Mouse (Mus musculus): Measurements from ENCODE around the gene Pcsk2.

Gene Pcsk2

DNA sequence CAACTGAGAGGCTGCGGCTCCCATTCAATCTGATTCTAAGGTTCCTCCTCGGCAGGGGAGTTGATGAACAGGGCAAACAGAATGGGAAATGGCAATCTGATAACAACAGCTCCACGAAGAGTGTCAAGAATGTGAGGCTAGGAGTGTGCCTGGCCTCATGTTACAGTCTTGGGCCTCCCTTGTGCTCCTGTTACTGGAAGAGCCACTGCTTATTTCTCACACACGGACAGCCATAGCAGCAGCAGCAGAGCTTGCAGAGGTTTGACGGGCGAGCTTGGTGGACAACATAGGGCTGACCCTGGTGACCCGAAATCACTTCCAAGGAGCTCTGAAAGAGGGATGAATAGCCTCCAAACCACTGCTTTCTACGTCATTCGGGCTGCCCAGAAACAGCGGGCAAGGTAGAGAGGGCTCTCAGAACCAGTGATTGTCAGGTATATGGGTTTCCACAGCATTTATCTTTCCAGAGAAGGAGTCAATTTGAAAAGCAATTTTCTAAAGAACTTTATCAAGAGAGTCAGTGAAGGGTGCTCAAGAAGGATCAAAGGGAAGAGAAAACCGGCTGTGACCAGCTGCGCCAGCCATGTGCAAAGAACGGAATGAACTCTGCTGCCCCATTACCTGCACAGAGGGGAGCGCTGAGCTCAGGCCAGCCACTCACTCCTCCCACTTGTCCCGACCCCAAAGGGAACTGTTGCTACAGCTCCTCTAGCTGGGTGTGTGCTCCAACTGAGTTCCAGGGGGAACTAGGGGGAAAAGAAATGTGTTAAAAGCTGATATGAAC lies 260.4 kb downstream of the Pcsk2 start:
- in situ Hi-C loops (cut with MboI; ENCODE audit: low pct_unique_long_range_greater_than_20kb in 1 of 2, low sequenced_read_pairs in 2 of 2, unreplicated experiment in 1 of 2): no loop called here

DNA sequence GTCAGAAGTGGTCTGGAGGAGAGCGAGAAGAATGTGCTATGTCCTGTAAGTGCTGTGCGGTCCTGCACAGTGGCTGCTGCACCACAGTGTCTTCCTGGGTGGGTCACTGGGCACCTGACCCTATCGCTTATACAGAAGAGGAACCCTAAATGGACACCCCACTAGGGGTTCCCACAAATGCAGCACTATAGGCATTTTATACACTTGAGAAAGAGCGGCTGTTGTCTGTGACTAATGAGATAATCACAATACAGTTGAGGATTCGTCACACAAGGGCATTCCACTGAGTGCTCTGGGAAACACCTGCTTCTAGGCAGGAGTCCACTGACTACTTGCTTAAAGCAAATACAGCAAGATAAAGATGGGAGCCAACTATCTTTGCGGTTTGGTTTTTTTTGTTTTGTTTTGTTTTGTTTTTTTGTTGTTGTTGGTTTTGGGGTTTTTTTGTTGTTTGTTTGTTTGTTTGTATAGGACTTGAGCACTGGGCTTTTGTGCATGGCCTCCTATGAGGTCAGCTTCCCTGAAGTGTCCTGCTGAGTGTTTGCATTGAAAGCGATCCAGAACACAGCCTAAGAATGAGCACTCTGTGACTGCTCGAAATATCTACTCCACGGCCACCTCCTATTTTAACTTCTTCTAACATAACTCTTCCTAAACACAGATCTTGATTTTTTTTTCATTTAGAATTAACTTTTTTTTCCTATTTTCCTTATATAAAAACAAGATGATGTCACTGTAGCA lies 261.1 kb downstream of the Pcsk2 start:
- in situ Hi-C loops (cut with MboI; ENCODE audit: low pct_unique_long_range_greater_than_20kb in 1 of 2, low sequenced_read_pairs in 2 of 2, unreplicated experiment in 1 of 2): no loop called here

DNA sequence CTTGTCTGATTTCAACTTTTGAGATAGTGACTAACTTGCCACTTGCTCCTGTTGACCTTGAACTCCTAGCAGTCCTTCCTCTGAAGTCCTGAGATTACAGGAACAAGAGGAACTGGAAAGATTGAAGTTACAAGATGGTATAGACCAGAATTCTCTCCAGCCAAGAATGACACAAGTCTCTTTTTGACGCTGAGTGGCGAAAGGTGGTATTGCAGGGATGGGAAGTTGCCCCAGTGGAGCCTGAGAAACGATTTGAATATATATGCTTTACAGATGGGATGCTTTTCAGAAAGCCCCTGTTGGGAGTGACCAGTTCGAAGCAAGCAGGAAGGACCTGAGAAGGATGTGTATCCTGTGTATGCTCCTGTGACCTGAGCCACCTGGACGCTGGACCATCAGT lies 262.8 kb downstream of the Pcsk2 start:
- in situ Hi-C loops (cut with MboI; ENCODE audit: low pct_unique_long_range_greater_than_20kb in 1 of 2, low sequenced_read_pairs in 2 of 2, unreplicated experiment in 1 of 2): no loop called here

DNA sequence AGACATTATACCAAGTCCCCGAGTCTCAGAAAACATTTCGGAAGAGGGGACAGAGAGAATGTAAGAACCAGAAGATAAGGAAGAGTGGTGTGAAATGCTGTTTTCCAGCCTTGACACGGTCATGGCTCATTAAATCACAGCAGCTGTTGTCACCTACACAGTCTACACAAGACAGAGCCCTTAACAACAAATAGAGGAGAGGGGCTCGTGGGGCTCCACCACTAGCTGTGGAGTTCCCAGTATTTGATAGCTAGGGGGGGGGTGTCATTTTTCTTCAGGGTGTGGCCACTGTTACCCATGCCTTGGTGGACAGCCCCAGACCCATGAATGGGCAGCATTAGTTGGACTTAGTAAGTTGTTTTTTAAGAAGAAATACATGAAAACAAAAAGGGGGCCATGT lies 266.3 kb downstream of the Pcsk2 start:
- in situ Hi-C loops (cut with MboI; ENCODE audit: low pct_unique_long_range_greater_than_20kb in 1 of 2, low sequenced_read_pairs in 2 of 2, unreplicated experiment in 1 of 2): no loop called here

DNA sequence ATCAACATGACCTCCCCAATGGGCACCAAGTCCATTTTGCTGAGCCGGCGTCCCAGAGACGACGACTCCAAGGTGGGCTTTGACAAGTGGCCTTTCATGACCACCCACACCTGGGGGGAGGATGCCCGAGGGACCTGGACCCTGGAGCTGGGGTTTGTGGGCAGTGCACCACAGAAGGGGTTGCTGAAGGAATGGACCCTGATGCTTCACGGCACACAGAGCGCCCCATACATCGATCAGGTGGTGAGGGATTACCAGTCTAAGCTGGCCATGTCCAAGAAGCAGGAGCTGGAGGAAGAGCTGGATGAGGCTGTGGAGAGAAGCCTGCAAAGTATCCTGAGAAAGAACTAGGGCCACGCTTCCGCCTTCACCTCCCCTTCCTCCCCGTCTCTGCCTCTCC lies 267.5 kb downstream of the Pcsk2 start:
- in situ Hi-C loops (cut with MboI; ENCODE audit: low pct_unique_long_range_greater_than_20kb in 1 of 2, low sequenced_read_pairs in 2 of 2, unreplicated experiment in 1 of 2): no loop called here

DNA sequence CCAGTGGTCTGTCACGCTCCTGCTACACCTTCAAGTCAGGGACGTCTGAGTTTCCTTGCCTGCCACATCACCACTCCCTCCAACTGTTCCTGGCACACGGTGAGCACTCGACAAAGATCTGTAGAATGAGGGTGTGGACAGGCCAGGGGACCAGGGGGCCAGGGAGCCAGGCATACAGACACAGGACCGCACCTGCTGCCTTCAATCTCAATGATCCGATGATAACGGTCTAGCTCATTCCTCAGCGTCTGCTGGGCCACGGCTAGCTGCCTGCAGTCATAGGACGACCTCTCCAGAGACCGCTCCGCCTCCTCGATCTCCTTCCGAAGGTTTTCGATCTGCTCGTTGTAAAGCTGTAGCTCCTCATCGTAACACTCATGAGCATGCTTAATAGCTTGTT lies 285.7 kb downstream of the Pcsk2 start:
- in situ Hi-C loops (cut with MboI; ENCODE audit: low pct_unique_long_range_greater_than_20kb in 1 of 2, low sequenced_read_pairs in 2 of 2, unreplicated experiment in 1 of 2): loop anchor here in 1 of 2 experiments (25.0 kb wide), 1 partner anchor 381 kb away; no protein-coding TSS in a partner anchor

DNA sequence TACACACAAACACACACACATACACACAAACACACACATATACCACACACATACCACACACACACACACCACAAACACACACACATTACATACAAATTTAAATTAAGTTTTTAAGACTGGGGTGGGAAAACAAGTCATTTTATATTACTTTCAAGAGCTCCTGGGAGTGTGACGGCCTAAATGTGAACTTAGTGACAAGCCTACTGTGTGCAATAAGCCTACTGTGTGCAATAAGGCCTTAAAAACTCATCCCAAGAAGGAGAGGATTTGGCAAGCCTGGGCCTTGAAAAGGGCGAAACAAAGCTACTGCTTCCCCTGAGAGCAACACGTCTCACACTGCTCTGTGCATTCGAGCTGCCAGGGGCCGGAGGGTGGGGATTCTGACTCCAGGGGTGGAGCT lies 286.8 kb downstream of the Pcsk2 start:
- in situ Hi-C loops (cut with MboI; ENCODE audit: low pct_unique_long_range_greater_than_20kb in 1 of 2, low sequenced_read_pairs in 2 of 2, unreplicated experiment in 1 of 2): loop anchor here in 1 of 2 experiments (25.0 kb wide), 1 partner anchor 380 kb away; no protein-coding TSS in a partner anchor

DNA sequence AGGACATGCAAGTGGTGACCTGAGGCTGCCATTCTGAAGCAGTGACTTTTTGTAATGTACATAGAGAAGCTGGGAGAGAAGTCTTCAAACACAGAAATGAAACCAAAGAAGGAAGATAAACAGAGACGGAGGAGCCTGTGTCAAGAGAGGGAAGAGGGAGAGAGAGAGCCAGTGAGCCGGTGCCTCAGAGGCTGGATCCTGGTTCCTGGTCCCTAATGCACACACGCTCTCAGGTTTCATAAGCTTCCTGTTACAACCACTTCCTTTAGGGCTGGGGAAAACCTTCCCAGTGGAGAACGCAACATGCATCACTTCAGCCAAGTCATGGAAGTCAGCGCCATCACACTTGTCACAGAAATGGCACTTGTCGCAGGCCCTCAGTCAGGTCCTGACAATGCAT lies 288.1 kb downstream of the Pcsk2 start:
- in situ Hi-C loops (cut with MboI; ENCODE audit: low pct_unique_long_range_greater_than_20kb in 1 of 2, low sequenced_read_pairs in 2 of 2, unreplicated experiment in 1 of 2): loop anchor here in 1 of 2 experiments (25.0 kb wide), 1 partner anchor 378 kb away; no protein-coding TSS in a partner anchor

DNA sequence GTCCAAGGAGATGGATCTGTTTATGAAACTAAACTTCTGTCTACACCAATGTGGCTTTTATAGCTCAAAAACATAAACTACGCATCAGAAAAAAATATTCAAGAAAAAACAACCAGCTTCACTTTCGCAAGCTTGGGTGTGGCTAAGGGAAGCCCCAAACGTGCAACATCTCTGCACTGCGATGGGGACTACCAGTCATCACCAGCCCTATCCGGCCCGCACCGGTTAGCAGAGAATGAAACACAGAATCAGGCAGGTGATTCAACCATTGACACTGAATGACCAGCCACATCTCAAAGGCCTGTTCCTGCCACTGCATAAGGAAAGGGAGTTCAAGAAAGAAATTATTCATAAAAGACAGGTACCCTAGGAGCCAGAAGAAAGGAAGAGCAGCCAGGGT lies 289.9 kb downstream of the Pcsk2 start:
- in situ Hi-C loops (cut with MboI; ENCODE audit: low pct_unique_long_range_greater_than_20kb in 1 of 2, low sequenced_read_pairs in 2 of 2, unreplicated experiment in 1 of 2): loop anchor here in 1 of 2 experiments (25.0 kb wide), 1 partner anchor 376 kb away; no protein-coding TSS in a partner anchor

DNA sequence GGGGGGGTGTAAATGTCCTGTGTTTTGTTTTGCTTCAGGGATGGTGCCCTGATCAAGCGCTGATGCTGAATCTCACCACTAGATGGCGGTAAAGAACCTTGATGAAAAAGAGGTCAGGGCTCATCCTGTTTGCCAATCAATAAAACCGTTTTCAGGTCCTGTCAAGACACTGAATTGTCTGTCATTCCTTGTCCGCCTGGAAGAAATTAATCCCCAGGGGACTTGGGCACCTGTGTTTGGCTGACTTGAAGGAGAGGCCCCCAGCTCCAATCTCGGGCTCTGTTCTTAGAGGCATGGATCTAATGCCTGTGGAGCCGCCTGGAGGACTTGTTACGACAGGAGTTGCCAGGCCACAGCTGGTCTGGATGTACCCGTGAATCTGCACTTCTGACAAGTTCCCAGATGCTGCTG lies 291.3 kb downstream of the Pcsk2 start:
- in situ Hi-C loops (cut with MboI; ENCODE audit: low pct_unique_long_range_greater_than_20kb in 1 of 2, low sequenced_read_pairs in 2 of 2, unreplicated experiment in 1 of 2): loop anchor here in 1 of 2 experiments (25.0 kb wide), 1 partner anchor 375 kb away; no protein-coding TSS in a partner anchor

DNA sequence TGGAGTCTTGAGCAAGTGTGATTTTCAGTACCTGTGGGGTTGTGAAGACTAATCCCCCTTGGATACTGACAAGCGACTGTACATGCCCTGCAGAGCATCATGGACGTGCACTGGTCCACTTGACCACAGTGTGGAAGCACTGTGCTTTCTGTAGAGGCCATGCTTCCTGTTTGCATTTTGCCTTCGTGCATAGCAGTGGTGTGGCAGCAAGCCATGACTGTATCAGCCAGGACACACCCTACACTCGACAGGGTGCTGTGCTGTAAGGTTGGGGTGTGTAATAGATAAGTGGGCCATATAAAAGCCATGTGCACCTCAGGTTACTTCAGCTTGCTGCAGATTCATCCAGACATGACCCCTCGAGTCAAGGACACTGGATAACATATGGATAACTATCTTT lies 292.7 kb downstream of the Pcsk2 start:
- in situ Hi-C loops (cut with MboI; ENCODE audit: low pct_unique_long_range_greater_than_20kb in 1 of 2, low sequenced_read_pairs in 2 of 2, unreplicated experiment in 1 of 2): loop anchor here in 1 of 2 experiments (25.0 kb wide), 1 partner anchor 374 kb away; no protein-coding TSS in a partner anchor

DNA sequence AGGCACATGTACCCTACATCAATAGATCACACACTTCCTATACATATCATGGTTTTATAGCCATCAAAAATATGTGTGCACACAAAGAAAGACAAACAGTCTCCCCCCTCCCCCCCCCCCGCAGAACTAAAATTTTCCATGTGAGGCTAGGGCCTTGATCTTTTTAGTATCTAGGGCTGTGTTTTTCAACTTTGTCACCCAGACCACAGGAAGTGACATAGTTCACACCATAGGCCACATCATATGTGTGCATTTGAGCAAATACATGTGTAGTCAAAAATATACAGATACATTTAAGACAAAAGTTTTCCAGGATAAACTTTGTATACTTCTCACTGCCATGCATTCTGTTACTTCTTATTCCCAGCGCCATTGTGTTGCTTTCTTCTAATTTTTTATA lies 293.5 kb downstream of the Pcsk2 start:
- in situ Hi-C loops (cut with MboI; ENCODE audit: low pct_unique_long_range_greater_than_20kb in 1 of 2, low sequenced_read_pairs in 2 of 2, unreplicated experiment in 1 of 2): loop anchor here in 1 of 2 experiments (25.0 kb wide), 1 partner anchor 373 kb away; no protein-coding TSS in a partner anchor

DNA sequence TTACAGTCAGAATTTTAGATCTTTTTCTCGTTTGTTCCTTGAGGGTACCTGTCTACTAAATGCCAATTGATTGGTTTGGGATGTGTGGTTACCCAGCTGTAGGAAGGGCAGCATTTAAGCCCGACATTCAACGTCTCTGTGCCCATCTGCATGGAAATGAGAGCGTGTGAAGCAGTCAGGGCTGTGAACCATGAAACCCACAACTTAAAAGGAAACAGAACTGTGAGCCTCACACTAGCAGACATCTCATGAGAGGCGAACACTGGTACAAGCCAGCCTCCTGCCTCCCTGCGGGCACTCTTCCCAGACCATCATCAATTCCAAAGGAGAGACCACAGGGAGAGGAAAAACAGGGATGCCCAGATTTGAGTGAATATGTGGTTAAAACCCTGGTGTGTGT lies 294.9 kb downstream of the Pcsk2 start:
- in situ Hi-C loops (cut with MboI; ENCODE audit: low pct_unique_long_range_greater_than_20kb in 1 of 2, low sequenced_read_pairs in 2 of 2, unreplicated experiment in 1 of 2): loop anchor here in 1 of 2 experiments (25.0 kb wide), 1 partner anchor 371 kb away; no protein-coding TSS in a partner anchor

DNA sequence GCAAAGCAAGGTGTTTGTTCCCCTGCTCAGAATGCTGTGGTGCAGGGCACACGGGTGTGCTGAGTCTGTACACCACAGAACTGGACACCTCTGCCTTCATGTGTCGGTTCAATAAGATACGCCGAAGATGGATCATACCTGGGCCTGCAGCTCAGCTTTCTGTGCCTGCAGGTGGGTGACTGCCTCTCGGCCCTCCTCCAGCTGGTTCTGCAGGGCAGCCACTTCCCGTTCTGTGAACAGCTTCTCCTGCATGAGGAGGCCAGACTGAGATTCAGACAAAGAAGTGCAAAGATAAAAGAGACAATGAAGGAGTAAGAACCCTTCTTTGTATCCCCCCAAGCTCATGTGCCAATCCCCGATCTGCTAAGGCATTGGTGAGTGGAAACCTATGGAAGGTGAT lies 295.6 kb downstream of the Pcsk2 start:
- in situ Hi-C loops (cut with MboI; ENCODE audit: low pct_unique_long_range_greater_than_20kb in 1 of 2, low sequenced_read_pairs in 2 of 2, unreplicated experiment in 1 of 2): loop anchor here in 1 of 2 experiments (25.0 kb wide), 1 partner anchor 371 kb away; no protein-coding TSS in a partner anchor

DNA sequence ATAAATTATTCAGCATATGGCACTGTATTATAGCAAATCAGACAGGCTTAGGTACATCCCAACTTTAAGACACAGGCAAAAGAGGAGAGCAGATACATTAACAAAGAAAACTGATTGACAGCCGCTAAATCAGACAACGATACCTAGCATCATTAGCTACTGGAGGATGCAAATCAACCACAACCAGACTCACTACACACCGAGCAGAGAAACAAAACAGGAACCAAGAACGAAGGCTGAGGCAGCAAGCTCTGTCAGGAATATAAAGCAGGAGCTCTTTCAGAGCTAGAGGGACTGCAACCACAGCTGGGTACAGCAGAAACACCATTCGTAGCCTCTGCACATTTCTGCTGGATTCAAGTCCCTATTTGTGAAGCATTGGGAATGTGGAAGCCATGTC lies 298.8 kb downstream of the Pcsk2 start:
- in situ Hi-C loops (cut with MboI; ENCODE audit: low pct_unique_long_range_greater_than_20kb in 1 of 2, low sequenced_read_pairs in 2 of 2, unreplicated experiment in 1 of 2): loop anchor here in 1 of 2 experiments (25.0 kb wide), 1 partner anchor 368 kb away; no protein-coding TSS in a partner anchor

DNA sequence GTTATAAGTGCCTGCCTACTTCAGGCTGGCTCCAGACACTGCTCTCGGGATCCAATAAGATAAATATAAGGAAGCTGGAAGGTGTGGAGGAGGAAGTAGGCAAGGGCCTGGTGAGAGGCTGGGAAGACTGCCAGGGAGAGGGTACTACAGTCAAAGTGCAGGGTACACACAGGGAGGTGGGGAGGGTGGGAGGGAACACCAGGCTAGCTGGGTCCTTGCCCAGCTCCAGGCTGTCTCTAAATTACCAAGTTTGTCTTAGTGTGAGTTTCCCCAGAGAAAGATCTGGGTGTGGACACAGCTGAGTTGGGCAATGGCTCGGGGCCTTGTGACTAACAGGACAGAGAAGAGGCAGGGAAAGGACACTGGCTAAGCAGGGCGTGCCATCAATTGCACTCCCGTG lies 300.8 kb downstream of the Pcsk2 start:
- in situ Hi-C loops (cut with MboI; ENCODE audit: low pct_unique_long_range_greater_than_20kb in 1 of 2, low sequenced_read_pairs in 2 of 2, unreplicated experiment in 1 of 2): loop anchor here in 1 of 2 experiments (25.0 kb wide), 1 partner anchor 366 kb away; no protein-coding TSS in a partner anchor

DNA sequence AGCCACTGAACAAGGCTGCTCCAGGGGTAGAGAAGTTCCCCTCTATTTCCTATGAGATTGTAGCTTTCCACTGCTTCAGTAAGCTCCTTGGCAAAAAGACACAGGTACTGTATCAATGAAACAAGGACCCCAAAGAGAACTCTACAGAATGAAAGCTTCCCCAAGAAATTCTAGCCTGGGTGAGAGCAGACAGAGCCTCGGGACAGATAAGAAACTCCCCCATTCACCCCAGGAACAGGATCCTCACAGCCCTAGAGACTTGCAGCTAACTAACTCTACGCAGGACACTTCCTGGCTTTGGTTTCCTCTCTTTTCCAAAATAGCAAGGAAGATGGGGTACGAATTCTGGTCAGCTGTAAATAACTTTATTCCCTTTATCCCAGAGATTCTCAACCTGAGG lies 301.3 kb downstream of the Pcsk2 start:
- in situ Hi-C loops (cut with MboI; ENCODE audit: low pct_unique_long_range_greater_than_20kb in 1 of 2, low sequenced_read_pairs in 2 of 2, unreplicated experiment in 1 of 2): loop anchor here in 1 of 2 experiments (25.0 kb wide), 1 partner anchor 365 kb away; no protein-coding TSS in a partner anchor

DNA sequence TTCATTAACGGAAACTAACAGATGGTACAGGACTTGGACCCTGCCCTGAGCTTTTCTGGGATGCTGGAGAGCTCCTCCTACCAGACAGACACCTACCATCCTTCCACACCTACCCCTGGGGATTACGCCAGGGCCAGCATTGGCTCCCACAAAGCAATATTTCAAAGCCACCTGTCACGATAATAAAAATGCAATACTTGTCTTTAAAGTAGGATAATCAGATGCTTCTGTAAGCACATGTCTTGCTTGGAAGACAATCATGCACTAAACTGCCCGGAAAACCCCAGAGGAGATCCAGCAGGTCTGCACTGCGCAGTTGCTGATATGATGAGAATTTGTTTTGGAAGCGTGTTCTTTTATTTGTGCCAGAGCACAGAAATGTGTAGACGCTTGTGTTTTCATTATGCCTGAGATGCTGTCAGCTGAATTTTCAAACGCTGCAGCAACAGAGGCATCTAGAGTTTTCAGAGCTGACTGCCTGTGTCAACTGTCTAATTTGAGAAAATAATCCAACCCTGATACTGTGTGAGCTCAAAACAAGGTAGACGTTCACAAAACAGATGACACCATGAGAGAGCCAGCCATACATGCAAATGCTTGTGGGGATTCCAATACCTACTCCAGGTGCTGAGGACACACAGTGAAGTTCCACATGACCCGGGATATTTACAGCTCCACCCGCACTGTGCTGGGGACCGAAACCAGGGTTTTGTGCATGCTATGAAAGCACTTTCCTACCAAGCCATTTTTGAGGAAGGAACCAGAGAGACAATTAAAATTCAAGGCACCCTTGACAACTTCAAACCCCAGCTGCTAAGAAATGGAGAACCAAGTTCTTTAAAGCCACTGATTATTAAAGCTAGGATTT lies 305.6 kb downstream of the Pcsk2 start:
- in situ Hi-C loops (cut with MboI; ENCODE audit: low pct_unique_long_range_greater_than_20kb in 1 of 2, low sequenced_read_pairs in 2 of 2, unreplicated experiment in 1 of 2): loop anchor here in 1 of 2 experiments (25.0 kb wide), 1 partner anchor 361 kb away; no protein-coding TSS in a partner anchor
